Mouse (Mus musculus): Measurements from ENCODE around the gene Lep. TPM values are rescaled to one million over a fixed set of nuclear protein-coding genes. Genes with fewer than 3 reads are reported as not detected.

Gene Lep
- polyA plus RNA-seq, 1 experiment from 2014 or later, result not detected

GRCm38 (mm10) chr6:29115756-29116155, 55.7 kb downstream of the Lep start:
- H3K27me3 ChIP-seq (replicated peaks; ENCODE audit: control insufficient read depth, insufficient read depth, low read length), result no peaks in the 10 kb centered on the region
- WGBS, result 67% methylated on average over 7 of the region's 7 CpGs
- no peak overlapping the region for H3K4me2 ChIP-seq (ENCODE audit: low read length)
- no peaks in the 10 kb centered on the region for H3K4me1 ChIP-seq (replicated peaks; ENCODE audit: control insufficient read depth, insufficient read depth, low read length)
- H3K36me3 ChIP-seq (ENCODE audit: control insufficient read depth, insufficient read depth, low read length), result no peaks in the 10 kb centered on the region
- H3K9ac ChIP-seq (ENCODE audit: low read length), result no peak overlapping the region
- 0 out of 2 replicates have a peak, but pooled peaks cover 10% of the 10 kb centered on the region for H3K9me3 ChIP-seq (ENCODE audit: control insufficient read depth, low read length)
- no peak for DNase-seq (ENCODE audit: low spot score)
- no peak for ATAC-seq (replicated peaks; ENCODE audit: low FRiP score, low TSS enrichment, low read depth)
- no peak overlapping the region for H3K4me3 ChIP-seq (ENCODE audit: low read depth, low read length)
- no peak overlapping the region for H3K27ac ChIP-seq (ENCODE audit: low read depth)

DNA sequence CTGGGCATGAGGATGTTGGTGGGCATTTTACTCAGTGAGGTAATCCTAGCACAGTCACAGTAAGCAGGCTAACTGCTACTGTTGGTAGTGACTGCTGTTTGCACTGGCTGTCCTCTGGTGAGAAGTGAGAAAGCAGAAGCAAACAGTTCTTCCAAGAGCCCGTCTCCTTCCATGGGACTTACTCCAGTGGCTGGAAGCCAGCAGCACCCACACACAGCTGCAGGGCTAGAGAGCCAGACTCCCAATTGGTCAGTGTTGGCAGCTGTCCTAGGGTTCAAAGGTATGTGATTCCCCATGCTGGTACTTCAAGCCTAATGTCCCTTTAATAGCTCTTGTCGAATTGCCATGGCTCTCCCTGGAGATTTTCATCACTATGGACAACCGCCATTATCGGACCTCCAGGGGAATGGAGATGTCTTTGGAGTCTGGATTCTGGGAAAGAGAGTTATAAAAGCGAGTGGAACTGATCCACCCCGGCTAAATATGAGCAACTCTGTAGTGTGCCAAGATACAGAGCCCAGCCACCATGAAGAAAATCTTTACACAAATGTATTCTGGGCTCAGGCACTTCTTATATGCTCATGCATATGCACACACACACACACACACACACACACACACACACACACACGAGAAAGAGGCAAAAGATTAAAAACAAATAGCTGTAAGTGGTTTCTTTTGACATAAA, 57.5 kb downstream of the Lep start:
- H3K4me2 ChIP-seq (ENCODE audit: low read length), result no peak overlapping the region
- DNase-seq (ENCODE audit: low spot score) (no peak), ATAC-seq (replicated peaks; ENCODE audit: low FRiP score, low TSS enrichment, low read depth) (no peak)

DNA sequence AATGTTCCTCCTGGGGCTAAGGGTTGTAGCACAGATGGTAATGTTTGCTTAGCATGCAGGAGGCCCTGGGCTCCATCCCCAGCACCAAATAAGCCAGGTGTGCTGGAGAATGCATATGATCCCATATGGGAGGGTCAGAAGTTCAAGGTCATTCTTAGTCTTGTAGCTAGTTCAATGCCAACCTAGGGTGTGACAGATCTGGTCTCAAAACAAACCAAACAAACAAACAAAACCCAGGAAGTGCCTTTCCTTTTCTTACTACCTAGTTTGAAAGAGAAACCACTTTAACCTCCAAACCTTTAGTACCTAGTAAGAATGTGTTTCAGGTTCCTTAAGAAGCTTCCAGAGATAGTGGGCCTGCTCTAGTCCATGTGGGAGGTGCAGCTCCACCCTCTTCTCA, 58.2 kb downstream of the Lep start:
- Histone ChIP-seq H3K9me3 (ENCODE audit: control insufficient read depth, low read length) (no peaks in the 10 kb centered on the region), H3K9ac (ENCODE audit: low read length) (no peak overlapping the region), H3K27me3 (replicated peaks; ENCODE audit: control insufficient read depth, insufficient read depth, low read length) (no peaks in the 10 kb centered on the region), H3K27ac (ENCODE audit: low read depth) (no peak overlapping the region), H3K36me3 (ENCODE audit: control insufficient read depth, insufficient read depth, low read length) (no peaks in the 10 kb centered on the region), H3K4me2 (ENCODE audit: low read length) (no peak overlapping the region), H3K4me1 (replicated peaks; ENCODE audit: control insufficient read depth, insufficient read depth, low read length) (no peaks in the 10 kb centered on the region), H3K4me3 (ENCODE audit: low read depth, low read length) (no peak overlapping the region)
- no peak for DNase-seq (ENCODE audit: low spot score)
- no peak for ATAC-seq (replicated peaks; ENCODE audit: low FRiP score, low TSS enrichment, low read depth)

More for the DNA sequence above, 57.5 kb downstream of the Lep start:
- H3K9me3 ChIP-seq (ENCODE audit: control insufficient read depth, low read length), result no peaks in the 10 kb centered on the region
- H3K27me3 ChIP-seq (replicated peaks; ENCODE audit: control insufficient read depth, insufficient read depth, low read length), result no peaks in the 10 kb centered on the region
- no peak overlapping the region for H3K27ac ChIP-seq (ENCODE audit: low read depth)
- H3K4me3 ChIP-seq (ENCODE audit: low read depth, low read length), result no peak overlapping the region
- H3K9ac ChIP-seq (ENCODE audit: low read length), result no peak overlapping the region
- no peaks in the 10 kb centered on the region for H3K36me3 ChIP-seq (ENCODE audit: control insufficient read depth, insufficient read depth, low read length)
- 69% methylated on average over 7 of the region's 7 CpGs for WGBS
- no peaks in the 10 kb centered on the region for H3K4me1 ChIP-seq (replicated peaks; ENCODE audit: control insufficient read depth, insufficient read depth, low read length)

DNA sequence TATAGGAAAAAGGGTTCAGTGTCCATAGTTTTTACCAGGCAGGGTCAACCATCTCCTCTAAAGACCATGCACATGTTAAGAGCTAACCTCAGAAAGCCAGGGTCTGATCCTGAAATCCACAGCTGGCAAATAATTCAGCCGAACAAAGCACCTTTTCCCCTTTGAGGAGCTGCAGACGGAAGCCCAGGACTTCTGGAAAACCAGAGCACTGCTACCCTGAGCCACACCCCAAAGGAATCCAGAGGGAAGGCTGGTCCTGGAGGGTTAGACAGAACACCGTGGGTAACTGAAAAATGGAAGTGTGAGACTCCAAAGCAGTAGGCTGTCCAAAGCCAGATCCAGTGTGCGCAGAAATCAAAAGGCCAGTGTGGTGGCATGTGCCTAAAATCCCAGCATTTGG, 58.9 kb downstream of the Lep start:
- 63% methylated on average over 4 of the region's 4 CpGs for WGBS
- Histone ChIP-seq H3K4me3 (ENCODE audit: low read depth, low read length) (no peak overlapping the region), H3K27ac (ENCODE audit: low read depth) (no peak overlapping the region), H3K27me3 (replicated peaks; ENCODE audit: control insufficient read depth, insufficient read depth, low read length) (no peaks in the 10 kb centered on the region), H3K9ac (ENCODE audit: low read length) (no peak overlapping the region), H3K4me2 (ENCODE audit: low read length) (no peak overlapping the region), H3K9me3 (ENCODE audit: control insufficient read depth, low read length) (no peaks in the 10 kb centered on the region), H3K36me3 (ENCODE audit: control insufficient read depth, insufficient read depth, low read length) (no peaks in the 10 kb centered on the region; the same call in 1 of the 2 replicates), H3K4me1 (replicated peaks; ENCODE audit: control insufficient read depth, insufficient read depth, low read length) (no peaks in the 10 kb centered on the region)
- ATAC-seq (replicated peaks; ENCODE audit: low FRiP score, low TSS enrichment, low read depth) (no peak), DNase-seq (ENCODE audit: low spot score) (no peak)

- no peaks in the 10 kb centered on the region for H3K9me3 ChIP-seq (ENCODE audit: control insufficient read depth, low read length)
- no peaks in the 10 kb centered on the region for H3K4me1 ChIP-seq (replicated peaks; ENCODE audit: control insufficient read depth, insufficient read depth, low read length)
- no peak overlapping the region for H3K4me2 ChIP-seq (ENCODE audit: low read length)
- no peak overlapping the region for H3K27ac ChIP-seq (ENCODE audit: low read depth)
- H3K9ac ChIP-seq (ENCODE audit: low read length), result no peak overlapping the region
- no peak overlapping the region for H3K4me3 ChIP-seq (ENCODE audit: low read depth, low read length)
- DNase-seq (ENCODE audit: low spot score) (no peak), ATAC-seq (replicated peaks; ENCODE audit: low FRiP score, low TSS enrichment, low read depth) (no peak)
- peaks cover 6% of the 10 kb centered on the region for H3K36me3 ChIP-seq (ENCODE audit: control insufficient read depth, insufficient read depth, low read length)
- WGBS, result 91% methylated on average over 13 of the region's 13 CpGs
- H3K27me3 ChIP-seq (replicated peaks; ENCODE audit: control insufficient read depth, insufficient read depth, low read length), result no peaks in the 10 kb centered on the region
Observed at GRCm38 (mm10) chr6:29119990-29120389, 60.0 kb downstream of the Lep start.

Small RNA genes within 50 kb of the gene (microRNA-seq; reads per million reads assigned to microRNA genes)
- 16.4 reads per million, percentile 44 among the genes with 10 or more reads in this experiment for gene Mir129-1

Other genes with a start within 250 kb of the Lep start
- 0.83 and 0.85 TPM in 2 replicates for gene Lrrc4, start 228.5 kb upstream of the Lep start, polyA plus RNA-seq (2014; fragmentation: Nextera tagmentation; extraction: Ambion mirVana)
- gene Rbm28, start 104.8 kb downstream of the Lep start, polyA plus RNA-seq (2014; fragmentation: Nextera tagmentation; extraction: Ambion mirVana), result 44.6 and 49.7 TPM in 2 replicates
- 0.52 and 0.78 TPM in 2 replicates for gene Prrt4, start 119.4 kb downstream of the Lep start, polyA plus RNA-seq (2014; fragmentation: Nextera tagmentation; extraction: Ambion mirVana)
- 47.5 and 48.1 TPM in 2 replicates for gene Impdh1, start 156.1 kb downstream of the Lep start, polyA plus RNA-seq (2014; fragmentation: Nextera tagmentation; extraction: Ambion mirVana)
- 38.1 and 42.8 TPM in 2 replicates for gene Hilpda, start 212.3 kb downstream of the Lep start, polyA plus RNA-seq (2014; fragmentation: Nextera tagmentation; extraction: Ambion mirVana)
- gene Fam71f2, start 219.4 kb downstream of the Lep start, polyA plus RNA-seq (2014; fragmentation: Nextera tagmentation; extraction: Ambion mirVana), result 0.20 and 0.48 TPM in 2 replicates